9 mouse cellular contexts compared by ENCODE assay signal in the genomic region with DNA sequence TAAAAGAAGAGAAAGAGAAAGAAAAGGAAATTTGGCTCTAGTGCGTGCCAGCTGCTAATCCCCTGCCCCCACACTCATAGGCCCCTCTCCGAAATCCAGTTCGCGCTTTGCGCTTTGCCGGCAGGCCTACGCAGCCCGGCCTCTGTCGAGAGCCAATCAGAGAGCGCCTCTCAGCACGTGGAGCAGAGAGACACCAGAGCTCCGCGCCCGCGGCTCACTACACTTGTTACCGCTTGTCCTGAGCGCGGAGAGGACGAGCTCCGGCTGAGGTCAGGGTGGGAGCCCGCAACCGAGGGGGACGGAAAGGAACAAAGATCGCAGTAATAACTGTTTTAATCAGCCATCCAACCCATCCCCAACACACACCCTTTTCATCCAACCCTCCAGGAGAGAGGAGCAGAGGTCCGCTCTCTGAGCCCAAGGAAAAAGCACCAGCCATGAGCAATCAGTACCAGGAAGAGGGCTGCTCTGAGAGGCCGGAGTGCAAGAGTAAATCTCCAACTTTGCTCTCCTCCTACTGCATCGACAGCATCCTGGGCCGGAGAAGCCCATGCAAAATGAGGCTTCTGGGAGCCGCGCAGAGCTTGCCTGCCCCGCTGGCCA. TPM values are rescaled to one million over a fixed set of nuclear protein-coding genes. Genes with fewer than 3 reads are reported as not detected.
A peak's percentile ranks its signal among the peaks of the same experiment; 100 is the strongest.
DNase-seq lines count a peak whose midpoint lies in the region; ATAC-seq lines count a peak whose summit lies in the region.
"Had no signal": no experiment of that assay in that cellular context is flagged by ENCODE, and none has a peak within 500 bp of the region (broad histone marks: within the 10 kb centered on the region; RNA-seq: fewer than 3 reads in every experiment).

A gene (plus strand): TSS at position 155 of the 603 bp plus-strand sequence.

- no peak within 1 kb of the TSS for H3K27ac ChIP-seq in heart, embryonic 11.5 days (ENCODE audit: low read depth, low read length)
- no peak within 1 kb of the TSS for H3K27ac ChIP-seq in liver, embryonic 11.5 days (ENCODE audit: low read depth, low read length)
- H3K27ac ChIP-seq: macrophage had no signal

- H3K4me1 ChIP-seq in heart, embryonic 11.5 days (ENCODE audit: control insufficient read depth, insufficient read depth, low read length): no peaks in the 10 kb centered on the region
- H3K4me1 ChIP-seq in liver, embryonic 11.5 days (replicated peaks; ENCODE audit: control insufficient read depth, insufficient read depth, low read length): 0 out of 2 replicates have a peak, but pooled peaks cover 2% of the 10 kb centered on the region

- WGBS in heart, embryonic 11.5 days (ENCODE audit: insufficient replicate concordance): 11% methylated on average over 31 of the region's 31 CpGs
- WGBS in liver, embryonic 11.5 days: 19% methylated on average over 31 of the region's 31 CpGs

- H3K27me3 ChIP-seq in heart, embryonic 11.5 days (ENCODE audit: control insufficient read depth, insufficient read depth, low read length): peaks cover 70% of the 10 kb centered on the region
- peaks cover 96% of the 10 kb centered on the region for H3K27me3 ChIP-seq in liver, embryonic 11.5 days (replicated peaks; ENCODE audit: control insufficient read depth, insufficient read depth, low read length)

- H3K4me2 ChIP-seq in heart, embryonic 11.5 days: peak within 1 kb of the TSS; percentile 27
- H3K4me2 ChIP-seq in liver, embryonic 11.5 days: peak within 1 kb of the TSS; percentile 29

- H3K9me3 ChIP-seq in heart, embryonic 11.5 days (replicated peaks; ENCODE audit: control insufficient read depth, low read length): no peaks in the 10 kb centered on the region
- H3K9me3 ChIP-seq in liver, embryonic 11.5 days (ENCODE audit: control insufficient read depth, low read length): no peaks in the 10 kb centered on the region

- H3K36me3 ChIP-seq in heart, embryonic 11.5 days (ENCODE audit: control insufficient read depth, insufficient read depth, low read length): no peaks in the 10 kb centered on the region
- no peaks in the 10 kb centered on the region for H3K36me3 ChIP-seq in liver, embryonic 11.5 days (ENCODE audit: control insufficient read depth, insufficient read depth, low read length)

- H3K9ac ChIP-seq in heart, embryonic 11.5 days (ENCODE audit: low read depth, low read length): no peak within 1 kb of the TSS
- no peak within 1 kb of the TSS for H3K9ac ChIP-seq in liver, embryonic 11.5 days (ENCODE audit: low read depth, low read length)

- peak within 1 kb of the TSS; percentile 10; the same call in 1 of the 2 replicates for H3K4me3 ChIP-seq in heart, embryonic 11.5 days (ENCODE audit: low read depth, low read length)
- peak within 1 kb of the TSS; percentile 23 for H3K4me3 ChIP-seq in liver, embryonic 11.5 days (ENCODE audit: low read depth, low read length)

- ATAC-seq in heart, embryonic 11.5 days (replicated peaks; ENCODE audit: insufficient number of reproducible peaks, low FRiP score, low TSS enrichment): peak; percentile 77
- ATAC-seq in liver, embryonic 11.5 days (replicated peaks; ENCODE audit: low FRiP score): peak; percentile 87

- DNase-seq in cerebellum, postnatal 4 days (ENCODE audit: low spot score in 2 of 2): peak; percentile 27 to 49
- no peak for DNase-seq in cerebellum, adult 9-10 months
- peak; percentile 85 for DNase-seq in embryo, embryonic 10 days (ENCODE audit: low spot score)
- peak; percentile 62 for DNase-seq in kidney, postnatal 14 days
- DNase-seq in liver, embryonic 11.5 days (ENCODE audit: low spot score): peak; percentile 44
- DNase-seq in natural killer cell, adult 2 months (ENCODE audit: low spot score in 2 of 2): peak; percentile 25 to 37
- peak; percentile 69 for DNase-seq in thymus, postnatal 0 days (ENCODE audit: low spot score)

RNA-seq across cellular contexts. Expression of the gene that starts here (rescaled TPM):
- 0.09 TPM in 1 of 2 replicates, not detected in the other for polyA plus RNA-seq in heart, embryonic 11.5 days (2014; fragmentation: Nextera tagmentation; extraction: Ambion mirVana)
- polyA plus RNA-seq in liver, embryonic 11.5 days (2014; fragmentation: Nextera tagmentation; extraction: Ambion mirVana): 0.40 and 0.69 TPM in 2 replicates
- not detected in 2 replicates for polyA plus RNA-seq in thymus, postnatal 0 days (2015; fragmentation: Nextera tagmentation; extraction: Ambion mirVana)
- polyA plus RNA-seq: macrophage had no signal

Comparison
In these comparisons a context has a peak if more than half of its experiments do, and no peak if none do; other contexts are left out.
1. Peak in ATAC-seq, H3K4me3 ChIP-seq and H3K4me2 ChIP-seq in heart, embryonic 11.5 days; RNA of the gene not detected or under 1 TPM.
2. Peak in DNase-seq, ATAC-seq, H3K4me3 ChIP-seq and H3K4me2 ChIP-seq in liver, embryonic 11.5 days; RNA of the gene not detected or under 1 TPM.
3. Peak in DNase-seq in thymus, postnatal 0 days; RNA of the gene not detected or under 1 TPM.